Mouse (Mus musculus) liver, embryonic 16.5 days (tissue): ENCODE measurements around the gene Sarnp. TPM values are rescaled to one million over a fixed set of nuclear protein-coding genes. Genes with fewer than 3 reads are reported as not detected.

ENCODE experiments used
- ATAC-seq: fragments of 200-750 bp; cut with Nextera tagmentation; 2 replicates; pipeline ENCODE4 v1.8.0; 2017; ENCODE audit warnings: low read depth, mild to moderate bottlenecking, moderate number of reproducible peaks, moderate library complexity
- H3K27ac ChIP-seq: fragments of 300-500 bp; sonication (generic); 2 replicates; pipeline ENCODE4 v1.5.1; 2014; ENCODE audit warnings: mild to moderate bottlenecking, low read length
- H3K27me3 ChIP-seq: fragments of 300-500 bp; sonication (generic); 2 replicates; pipeline ENCODE4 v1.6.1; 2014; ENCODE audit warnings: low read depth, low read length, mixed read lengths; ENCODE audit not compliant: control insufficient read depth, insufficient read depth
- H3K36me3 ChIP-seq: fragments of 300-500 bp; sonication (generic); 2 replicates; pipeline ENCODE4 v1.6.1; 2014; ENCODE audit warnings: mild to moderate bottlenecking; ENCODE audit not compliant: control insufficient read depth, insufficient read depth
- H3K4me1 ChIP-seq: fragments of 300-500 bp; sonication (generic); 2 replicates; pipeline ENCODE4 v1.6.1; 2014; ENCODE audit warnings: low read depth, low read length, mixed read lengths; ENCODE audit not compliant: control insufficient read depth
- H3K4me2 ChIP-seq: fragments of 300-500 bp; sonication (generic); 2 replicates; pipeline ENCODE4 v1.6.1; 2014; ENCODE audit warnings: low read depth, low read length, mixed read lengths
- H3K4me3 ChIP-seq: fragments of 300-500 bp; sonication (generic); 2 replicates; pipeline ENCODE4 v1.5.1; 2014; ENCODE audit warnings: low read depth, mild to moderate bottlenecking, low read length
- H3K9ac ChIP-seq: fragments of 300-500 bp; sonication (generic); 2 replicates; pipeline ENCODE4 v1.6.1; 2014; ENCODE audit warnings: low read depth, low read length
- H3K9me3 ChIP-seq: fragments of 300-500 bp; sonication (generic); replicated peaks from 2 replicates; pipeline ENCODE4 v1.6.1; 2016; ENCODE audit warnings: low read length; ENCODE audit not compliant: control insufficient read depth
- WGBS: fragments of 180-500 bp; shearing (Covaris S2); extraction: QIAGEN DNeasy Blood & Tissue Kit; methylation state at CpG from one replicate; pipeline ENCODE4 v1.1.7; 2014; ENCODE audit not compliant: insufficient replicate concordance; 5-methylcytosine and 5-hydroxymethylcytosine counted together
- polyA plus RNA-seq: library from polyadenylated mRNA; unstranded; fragments of >200 nt; fragmentation: Nextera tagmentation; extraction: Ambion mirVana; gene quantifications from 2 replicates; pipeline ENCODE4 v1.2.1, GENCODE M21; 2015

Sarnp gene
- polyA plus RNA-seq, 1 experiment from 2014 or later: 84.4 TPM

GRCm38 (mm10) chr10:128794391-128794790, 22.7 kb upstream of the Sarnp start:
- H3K9me3 ChIP-seq: no peaks in the 10 kb centered on the region
- ATAC-seq: no peak
- H3K9ac ChIP-seq: no peak overlapping the region
- WGBS: 64% methylated on average over 5 of the region's 5 CpGs
- H3K27me3 ChIP-seq: no peaks in the 10 kb centered on the region
- H3K27ac ChIP-seq: no peak overlapping the region
- no peaks in the 10 kb centered on the region; the same call in 1 of the 2 replicates for H3K36me3 ChIP-seq
- no peak overlapping the region for H3K4me2 ChIP-seq
- H3K4me1 ChIP-seq: no peaks in the 10 kb centered on the region
- H3K4me3 ChIP-seq: no peak overlapping the region

DNA sequence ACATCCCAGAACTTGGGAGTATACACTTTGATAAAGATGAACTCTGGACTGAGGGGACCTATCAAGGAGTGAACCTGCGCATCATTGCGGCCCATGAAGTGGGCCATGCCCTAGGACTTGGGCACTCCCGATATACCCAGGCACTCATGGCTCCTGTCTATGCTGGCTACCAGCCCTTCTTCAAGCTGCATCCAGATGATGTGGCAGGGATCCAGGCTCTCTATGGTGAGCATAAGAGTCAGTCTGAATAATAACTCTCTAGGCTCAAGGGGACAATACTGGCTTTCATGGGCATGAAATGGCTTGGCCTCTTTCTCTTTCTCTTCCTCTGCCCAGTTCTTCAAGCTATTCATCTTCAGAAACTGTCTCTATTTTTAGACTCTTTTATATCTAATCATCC, 21.6 kb upstream of the Sarnp start:
- Histone ChIP-seq H3K27me3 (no peaks in the 10 kb centered on the region), H3K4me1 (no peaks in the 10 kb centered on the region)
- 77% methylated on average over 3 of the region's 3 CpGs for WGBS

DNA sequence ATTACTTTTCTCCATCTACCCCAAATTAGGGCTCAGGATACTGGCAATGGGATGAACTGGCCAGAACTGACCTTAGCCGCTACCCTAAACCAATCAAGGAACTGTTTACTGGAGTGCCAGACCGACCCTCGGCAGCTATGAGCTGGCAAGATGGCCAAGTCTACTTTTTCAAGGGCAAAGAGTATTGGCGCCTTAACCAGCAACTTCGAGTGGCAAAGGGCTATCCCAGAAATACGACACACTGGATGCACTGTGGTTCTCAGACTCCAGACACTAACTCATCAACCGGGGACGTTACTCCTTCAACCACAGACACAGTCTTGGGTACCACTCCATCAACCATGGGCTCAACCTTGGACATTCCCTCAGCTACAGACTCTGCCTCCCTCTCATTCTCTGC, 18.5 kb upstream of the Sarnp start:
- Histone ChIP-seq H3K36me3 (no peaks in the 10 kb centered on the region; the same call in 1 of the 2 replicates), H3K9me3 (no peaks in the 10 kb centered on the region), H3K27ac (no peak overlapping the region), H3K4me1 (peaks cover 4% of the 10 kb centered on the region), H3K4me3 (no peak overlapping the region), H3K9ac (no peak overlapping the region), H3K4me2 (no peak overlapping the region), H3K27me3 (no peaks in the 10 kb centered on the region; the same call in none of the 2 replicates)
- no peak for ATAC-seq
- 70% methylated on average over 8 of the region's 8 CpGs for WGBS

More for the DNA sequence above, 21.6 kb upstream of the Sarnp start:
- H3K9ac ChIP-seq: no peak overlapping the region
- H3K4me3 ChIP-seq: no peak overlapping the region
- ATAC-seq: no peak
- H3K36me3 ChIP-seq: no peaks in the 10 kb centered on the region; the same call in 1 of the 2 replicates
- H3K9me3 ChIP-seq: no peaks in the 10 kb centered on the region
- H3K4me2 ChIP-seq: no peak overlapping the region
- H3K27ac ChIP-seq: no peak overlapping the region

DNA sequence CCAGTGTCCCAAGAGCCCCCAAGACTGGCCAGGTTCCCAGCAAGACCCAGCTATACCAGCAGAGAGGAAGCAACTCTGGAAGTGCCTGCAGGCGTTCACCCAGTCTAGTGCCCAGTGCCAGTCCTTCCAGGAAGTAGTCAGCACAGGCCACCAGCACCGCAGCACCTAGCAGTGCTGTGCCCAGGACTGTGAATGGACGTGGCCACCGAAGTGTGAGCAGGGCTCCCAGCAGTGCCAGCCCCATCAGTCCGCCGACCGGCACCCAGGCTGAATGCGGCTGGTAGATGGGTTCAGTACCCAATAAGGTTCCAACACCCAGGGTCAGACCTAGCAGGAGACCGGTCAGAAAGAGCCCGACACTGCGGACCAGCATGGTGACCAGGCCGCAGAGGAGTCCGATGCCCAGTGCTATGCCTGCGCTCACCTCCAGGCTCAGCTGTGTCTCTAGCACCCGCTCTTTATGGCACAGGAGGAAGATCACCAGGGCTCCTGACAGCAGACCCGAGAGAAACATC, 15.1 kb upstream of the Sarnp start:
- Histone ChIP-seq H3K36me3 (no peaks in the 10 kb centered on the region; the same call in 1 of the 2 replicates), H3K4me1 (peaks cover 24% of the 10 kb centered on the region), H3K4me2 (no peak overlapping the region), H3K9me3 (no peaks in the 10 kb centered on the region), H3K4me3 (no peak overlapping the region), H3K27ac (no peak overlapping the region), H3K27me3 (no peaks in the 10 kb centered on the region; the same call in none of the 2 replicates), H3K9ac (no peak overlapping the region)
- 82% methylated on average over 16 of the region's 16 CpGs for WGBS
- ATAC-seq: no peak

- no peak overlapping the region for H3K4me2 ChIP-seq
- ATAC-seq: no peak
- H3K4me1 ChIP-seq: peaks cover 30% of the 10 kb centered on the region
- 56% methylated on average over 4 of the region's 4 CpGs for WGBS
- H3K4me3 ChIP-seq: no peak overlapping the region
- no peaks in the 10 kb centered on the region for H3K9me3 ChIP-seq
- no peaks in the 10 kb centered on the region; the same call in none of the 2 replicates for H3K27me3 ChIP-seq
- H3K36me3 ChIP-seq: no peaks in the 10 kb centered on the region; the same call in 1 of the 2 replicates
- H3K27ac ChIP-seq: no peak overlapping the region
- H3K9ac ChIP-seq: no peak overlapping the region
Measured at GRCm38 (mm10) chr10:128802956-128803355, 14.2 kb upstream of the Sarnp start.

GRCm38 (mm10) chr10:128803361-128803760, 13.8 kb upstream of the Sarnp start:
- no peaks in the 10 kb centered on the region for H3K36me3 ChIP-seq
- H3K27me3 ChIP-seq: no peaks in the 10 kb centered on the region; the same call in none of the 2 replicates
- 16% methylated on average over 6 of the region's 6 CpGs for WGBS
- no peaks in the 10 kb centered on the region for H3K9me3 ChIP-seq
- H3K4me2 ChIP-seq: peak overlapping the region; percentile 69
- H3K4me1 ChIP-seq: peaks cover 30% of the 10 kb centered on the region
- ATAC-seq: no peak
- H3K4me3 ChIP-seq: peak overlapping the region; percentile 65
- H3K27ac ChIP-seq: no peak overlapping the region
- peak overlapping the region; percentile 64; the same call in 1 of the 2 replicates for H3K9ac ChIP-seq

- ATAC-seq: no peak
- WGBS: 3% methylated on average over 14 of the region's 14 CpGs
- H3K27me3 ChIP-seq: no peaks in the 10 kb centered on the region; the same call in none of the 2 replicates
Measured at GRCm38 (mm10) chr10:128803771-128804270, 13.3 kb upstream of the Sarnp start, which contains the start of gene Dnajc14. Gene Dnajc14 (plus strand): TSS chr10:128804062.

GRCm38 (mm10) chr10:128804271-128805091, 12.7 kb upstream of the Sarnp start, which contains the start of gene Tmem198b:
Gene Tmem198b (minus strand): TSS chr10:128804370.
- H3K27ac ChIP-seq: peak within 1 kb of the TSS; percentile 71
- peak within 1 kb of the TSS; percentile 64 for H3K9ac ChIP-seq
- H3K4me2 ChIP-seq: peak within 1 kb of the TSS; percentile 69
- H3K36me3 ChIP-seq: no peaks in the 10 kb centered on the region; the same call in 1 of the 2 replicates
- H3K4me1 ChIP-seq: peaks cover 36% of the 10 kb centered on the region
- H3K27me3 ChIP-seq: no peaks in the 10 kb centered on the region; the same call in none of the 2 replicates
- peak; percentile 22 for ATAC-seq
- WGBS: under 1% methylated on average over 28 of the region's 28 CpGs
- no peaks in the 10 kb centered on the region for H3K9me3 ChIP-seq
- peak within 1 kb of the TSS; percentile 65 for H3K4me3 ChIP-seq

More at GRCm38 (mm10) chr10:128803771-128804270, 13.3 kb upstream of the Sarnp start, which contains the start of gene Dnajc14:
- Histone ChIP-seq H3K4me1 (peaks cover 34% of the 10 kb centered on the region), H3K27ac (peak within 1 kb of the TSS; percentile 71), H3K9me3 (no peaks in the 10 kb centered on the region), H3K36me3 (no peaks in the 10 kb centered on the region; the same call in 1 of the 2 replicates), H3K9ac (peak within 1 kb of the TSS; percentile 64), H3K4me3 (peak within 1 kb of the TSS; percentile 65), H3K4me2 (peak within 1 kb of the TSS; percentile 69)
